Mouse (Mus musculus) testis, postnatal 10 days (tissue): ENCODE results near the gene Pgm5.
"Not testable (repeated sequence)": the region's sequence is repeated elsewhere in the genome, so short reads cannot be mapped to it uniquely, and the experiment has no call there.

Experiments
- DNase-seq: peaks from one replicate; pipeline ENCODE4 v3.0.0; 2021; ENCODE audit warnings: low spot score

The Pgm5 gene

DNA sequence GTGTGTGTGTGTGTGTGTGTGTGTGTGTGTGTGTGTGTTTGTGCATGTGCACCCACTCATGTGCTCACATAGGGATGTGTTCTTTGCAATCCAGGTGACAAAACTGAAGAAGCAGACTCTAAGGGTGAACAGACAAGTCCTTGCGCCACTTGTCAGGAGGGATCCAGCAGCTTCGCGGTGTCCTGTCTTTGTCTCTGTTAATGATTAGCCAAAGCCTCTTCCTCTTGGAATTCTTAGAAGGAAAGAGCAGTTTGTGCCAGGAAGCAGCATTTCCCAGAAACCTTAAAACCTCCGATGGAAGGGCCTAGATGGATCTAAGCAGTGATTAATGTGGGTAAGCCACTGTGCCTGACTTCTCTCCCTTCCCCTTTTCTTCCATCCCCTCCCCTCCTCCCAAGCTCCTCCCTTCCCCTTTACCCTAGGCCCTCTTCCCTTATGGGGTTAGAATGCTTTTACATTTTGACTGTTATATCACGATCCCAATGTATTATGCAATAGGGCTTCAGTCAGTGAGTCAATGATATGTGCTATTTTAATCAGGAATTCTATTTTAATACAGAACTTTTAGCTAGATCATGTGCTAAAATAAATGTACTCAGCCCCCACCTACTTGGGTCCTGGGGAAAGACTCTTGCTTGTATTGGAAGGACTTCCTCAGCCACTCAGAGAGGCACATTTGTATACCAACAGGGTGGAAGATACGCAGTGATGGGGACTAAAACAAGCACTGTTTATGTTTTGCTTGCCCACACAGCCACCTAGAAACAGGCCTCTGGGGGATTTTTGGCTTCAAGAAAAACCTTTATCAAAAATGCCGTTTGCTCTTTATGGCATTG, 154.4 kb downstream of the Pgm5 start:
- no peak for DNase-seq

DNA sequence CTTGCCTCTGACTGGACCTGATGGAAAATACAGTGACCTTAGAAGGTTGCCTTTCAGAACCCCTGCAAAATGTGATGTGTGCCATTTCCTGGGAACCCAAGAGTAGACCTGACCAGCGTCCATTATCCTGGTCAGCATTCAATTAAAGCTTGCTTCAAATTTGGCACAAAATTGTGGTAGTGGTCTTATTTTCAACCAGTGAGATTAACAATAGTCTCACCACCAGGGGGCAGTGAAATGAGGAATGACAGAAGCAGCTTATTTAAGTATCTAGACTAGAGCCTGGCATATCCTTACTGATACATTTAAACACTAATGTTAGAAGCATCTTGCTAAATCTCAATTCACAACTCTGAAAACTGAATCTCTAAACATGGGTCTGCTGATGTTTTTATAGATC, 156.3 kb downstream of the Pgm5 start:
- DNase-seq = peak; percentile 52

GRCm38 (mm10) chr19:24704326-24704725, 157.3 kb downstream of the Pgm5 start:
- no peak for DNase-seq

- no peak for DNase-seq
Measured at GRCm38 (mm10) chr19:24703680-24704079, 158.0 kb downstream of the Pgm5 start.

GRCm38 (mm10) chr19:24703168-24703567, 158.5 kb downstream of the Pgm5 start:
- DNase-seq = not testable (repeated sequence)

- no peak for DNase-seq
Measured at GRCm38 (mm10) chr19:24701716-24702115, 159.9 kb downstream of the Pgm5 start.

- no peak for DNase-seq
Measured at GRCm38 (mm10) chr19:24700664-24701063, 161.0 kb downstream of the Pgm5 start.

- no peak for DNase-seq
Measured at GRCm38 (mm10) chr19:24699910-24700309, 161.7 kb downstream of the Pgm5 start.

DNA sequence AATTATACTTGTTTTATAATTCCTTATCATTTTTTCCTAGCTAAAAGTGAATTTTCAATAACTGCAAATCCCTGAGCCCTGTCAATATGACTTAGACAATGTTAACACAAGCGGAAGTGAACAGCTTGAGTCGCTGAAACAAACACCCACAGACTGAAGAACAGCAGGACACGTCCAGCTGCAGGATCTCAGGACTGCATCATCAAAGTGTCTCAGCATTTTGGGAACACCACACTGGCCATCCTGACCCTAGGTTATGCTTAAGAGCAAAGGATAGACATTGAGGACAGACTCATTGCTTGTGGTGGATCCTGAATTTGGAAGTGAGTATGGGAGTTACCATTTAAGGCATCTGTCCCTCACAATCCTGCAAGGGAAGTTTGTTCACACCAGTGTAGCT, 162.5 kb downstream of the Pgm5 start:
- no peak for DNase-seq

DNA sequence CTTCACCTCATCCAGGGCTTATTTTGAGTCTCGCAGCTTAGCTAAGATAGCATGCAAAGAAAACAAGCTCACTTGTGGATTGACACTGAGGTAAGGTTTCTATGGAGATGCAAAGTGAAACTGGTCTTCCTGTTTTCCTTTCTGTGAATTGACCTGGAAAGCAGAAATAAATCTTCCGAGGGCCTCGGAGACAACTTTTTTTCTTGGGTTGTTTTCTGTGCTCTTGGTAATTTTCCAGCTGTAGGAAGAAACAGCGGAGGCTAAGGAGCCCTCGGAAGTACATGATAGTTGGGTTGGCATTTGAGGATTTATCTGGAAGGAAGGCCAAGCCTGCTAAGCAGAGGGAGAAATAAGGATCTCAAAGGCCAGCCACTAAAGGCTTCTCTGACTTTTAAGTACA, 163.0 kb downstream of the Pgm5 start:
- DNase-seq = no peak

GRCm38 (mm10) chr19:24697946-24698345, 163.7 kb downstream of the Pgm5 start:
- no peak for DNase-seq

- DNase-seq = no peak
Measured at GRCm38 (mm10) chr19:24692691-24693090, 169.0 kb downstream of the Pgm5 start.

GRCm38 (mm10) chr19:24689531-24689930, 172.1 kb downstream of the Pgm5 start:
- DNase-seq = no peak

DNA sequence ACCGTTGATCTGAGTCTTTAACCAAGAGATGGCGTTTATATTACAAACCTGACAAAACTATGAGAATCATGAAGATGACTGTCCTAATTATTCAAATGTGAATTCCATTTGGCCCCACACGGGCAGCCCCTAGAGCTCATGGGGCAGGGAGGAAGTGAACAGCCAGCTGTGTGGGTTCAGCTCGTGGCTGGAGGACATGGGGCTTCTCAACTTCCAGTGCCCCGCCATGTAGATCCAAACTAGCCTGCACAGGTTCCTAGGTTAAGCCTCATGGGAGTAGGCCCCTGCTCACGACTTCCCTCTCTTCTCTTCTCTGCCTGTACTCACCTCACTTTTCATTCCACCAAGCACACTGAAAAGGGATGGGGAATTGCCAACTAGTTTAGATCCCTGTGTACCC, 173.3 kb downstream of the Pgm5 start:
- no peak for DNase-seq

DNA sequence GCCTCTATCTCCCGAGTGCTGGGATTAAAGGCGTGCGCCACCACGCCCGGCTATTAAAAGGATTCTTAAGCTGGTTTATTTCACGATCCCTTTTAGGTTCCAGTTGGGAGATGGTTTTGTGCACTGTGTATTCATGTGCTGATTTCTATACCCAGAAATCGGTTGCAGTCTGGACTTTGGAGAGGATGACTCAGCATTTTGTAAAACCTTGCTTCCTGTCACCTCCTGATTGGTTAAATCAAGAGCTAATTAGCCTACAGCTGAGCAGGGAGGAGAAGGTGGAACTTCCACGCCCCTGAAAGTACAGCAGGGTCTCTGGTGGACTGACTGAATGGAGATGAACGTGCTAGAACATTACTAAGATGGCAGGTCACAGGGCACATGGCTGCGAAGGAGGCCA, 175.2 kb downstream of the Pgm5 start:
- DNase-seq = no peak

- no peak for DNase-seq
Measured at GRCm38 (mm10) chr19:24683016-24683720, 178.5 kb downstream of the Pgm5 start.

- DNase-seq = no peak
Measured at GRCm38 (mm10) chr19:24677242-24677984, 184.2 kb downstream of the Pgm5 start.

- DNase-seq = no peak
Measured at GRCm38 (mm10) chr19:24676429-24676828, 185.2 kb downstream of the Pgm5 start.

DNA sequence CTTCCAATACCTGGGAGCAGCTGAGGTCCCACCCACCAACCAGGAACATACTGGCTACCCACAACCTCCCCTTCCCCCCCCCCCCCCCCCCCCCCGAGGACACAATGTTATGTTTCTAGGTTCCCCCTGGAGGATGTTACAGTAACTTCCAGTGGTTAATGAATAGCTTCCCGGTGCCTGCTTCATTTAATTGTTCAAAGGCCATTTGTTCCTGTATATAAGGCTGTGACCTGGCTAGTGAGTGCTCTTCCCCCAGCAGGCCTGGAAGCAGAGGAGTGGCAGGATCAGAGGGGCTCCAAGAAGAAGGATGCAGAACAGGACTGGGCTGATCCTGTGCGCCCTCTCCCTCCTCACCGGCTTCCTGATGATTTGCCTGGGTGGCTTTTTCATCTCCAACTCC, 187.9 kb downstream of the Pgm5 start, which contains the start of gene Tmem252:
Gene Tmem252, plus strand, starts transcription at position 247 of the 400 bp plus-strand sequence.
- DNase-seq = no peak

GRCm38 (mm10) chr19:24673331-24673730, 188.3 kb downstream of the Pgm5 start:
- no peak for DNase-seq

DNA sequence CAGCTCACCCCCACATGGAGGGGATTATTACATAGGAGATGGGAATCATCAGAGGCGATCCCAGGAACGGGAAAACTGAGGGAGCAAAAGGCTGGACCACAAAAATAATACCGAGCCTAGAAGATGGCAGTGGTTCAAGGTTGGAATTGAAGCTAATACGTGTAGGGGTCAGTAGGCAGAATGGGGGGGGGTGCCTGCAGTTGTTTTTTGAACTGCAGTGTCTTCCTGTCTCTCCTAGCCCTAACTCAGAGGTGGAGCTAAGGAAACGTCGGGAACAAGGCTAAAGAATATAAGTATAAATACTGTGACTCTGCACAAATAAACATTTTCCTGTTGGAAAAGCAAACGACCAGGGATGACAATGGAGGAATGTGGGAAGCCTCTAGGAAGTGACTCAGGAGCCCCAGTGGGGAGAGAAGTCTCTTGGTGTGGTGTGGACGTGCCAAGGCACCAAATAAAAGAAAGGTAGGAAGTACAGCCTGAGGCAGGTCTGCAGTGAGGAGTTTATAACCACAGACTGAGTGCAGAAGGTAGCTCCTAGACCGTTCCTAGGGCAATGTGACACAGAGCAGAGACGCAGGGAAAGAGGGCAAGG, 189.2 kb downstream of the Pgm5 start:
- no peak for DNase-seq

GRCm38 (mm10) chr19:24671571-24671970, 190.1 kb downstream of the Pgm5 start:
- DNase-seq = no peak
